Mouse (Mus musculus) thymus, adult 18-20 months (tissue): ENCODE measurements around the gene Dlg1.
"Not testable (repeated sequence)": the region's sequence is repeated elsewhere in the genome, so short reads cannot be mapped to it uniquely, and the experiment has no call there.

Experiments
- DNase-seq, 2 experiments: peaks; one replicate each; pipeline ENCODE4 v3.0.0; 2022; ENCODE audit warnings: mixed read lengths in 2 of 2

Dlg1 gene

GRCm38 (mm10) chr16:31658539-31659334 is 4.5 kb upstream of the Dlg1 start:
- DNase-seq: no peak

- no peak for DNase-seq
Observed at GRCm38 (mm10) chr16:31659453-31659852, 3.8 kb upstream of the Dlg1 start.

DNA sequence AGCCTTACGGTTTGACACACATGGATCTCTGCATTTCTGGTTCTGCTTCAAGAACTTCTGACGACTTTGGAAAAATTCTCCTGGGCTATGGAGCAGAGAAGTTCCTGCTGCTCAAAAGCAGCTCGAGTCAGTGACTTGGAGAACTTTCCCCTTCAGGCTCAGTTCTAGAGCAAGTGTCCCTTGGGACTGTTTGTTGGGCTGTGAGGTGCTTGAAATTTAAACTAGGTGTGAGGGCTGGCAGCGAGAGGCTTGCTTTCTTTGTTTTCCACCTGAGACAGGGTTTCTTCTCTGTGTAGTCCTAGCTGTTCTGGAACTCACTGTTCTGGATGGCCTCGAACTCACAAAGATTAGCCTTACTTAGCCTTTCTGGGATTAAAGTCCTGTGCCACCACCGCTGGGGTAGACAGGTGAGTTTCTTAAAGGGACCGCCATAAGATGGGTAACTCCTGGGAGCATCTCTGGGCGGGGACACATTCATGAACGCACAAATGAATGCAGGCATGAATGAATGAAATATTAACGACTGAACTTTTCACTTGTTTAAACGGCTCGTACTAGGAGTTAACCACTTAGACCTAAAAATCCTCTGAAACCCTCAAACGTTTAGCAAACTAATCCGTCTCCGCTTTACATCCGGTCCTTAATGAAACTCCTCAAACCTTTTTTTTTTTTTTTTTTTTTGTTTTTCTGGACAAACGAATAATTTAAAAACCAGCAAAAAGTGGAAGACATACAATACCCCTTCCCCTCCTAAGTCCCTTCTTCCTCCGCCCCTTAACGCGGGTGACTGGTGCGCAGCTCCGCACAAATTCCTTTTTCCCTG is 476 bp upstream of the Dlg1 start:
- DNase-seq: no peak

- peak in 1 of 2 experiments; percentile 42 for DNase-seq
Observed at GRCm38 (mm10) chr16:31664287-31664597, 999 bp downstream of the Dlg1 start.

DNA sequence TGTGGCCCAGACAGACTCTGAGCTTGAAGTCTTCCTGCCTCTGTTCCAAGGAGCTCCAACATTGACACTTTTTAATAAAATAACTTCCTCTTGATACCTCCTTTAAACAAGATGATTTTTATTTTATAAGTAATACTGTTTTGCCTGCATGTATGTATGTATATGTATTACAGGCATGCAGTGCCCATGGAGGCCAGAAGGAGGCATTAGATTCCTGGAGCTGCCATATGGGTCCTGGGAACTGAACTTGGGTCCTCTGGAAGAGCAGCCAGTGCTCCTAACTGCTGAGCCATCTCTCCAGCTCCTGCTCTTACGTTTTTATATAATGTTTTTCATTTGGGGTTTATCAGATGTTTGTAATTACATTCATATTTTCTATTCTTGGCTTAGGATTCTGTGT is 9.0 kb downstream of the Dlg1 start:
- DNase-seq: no peak

DNA sequence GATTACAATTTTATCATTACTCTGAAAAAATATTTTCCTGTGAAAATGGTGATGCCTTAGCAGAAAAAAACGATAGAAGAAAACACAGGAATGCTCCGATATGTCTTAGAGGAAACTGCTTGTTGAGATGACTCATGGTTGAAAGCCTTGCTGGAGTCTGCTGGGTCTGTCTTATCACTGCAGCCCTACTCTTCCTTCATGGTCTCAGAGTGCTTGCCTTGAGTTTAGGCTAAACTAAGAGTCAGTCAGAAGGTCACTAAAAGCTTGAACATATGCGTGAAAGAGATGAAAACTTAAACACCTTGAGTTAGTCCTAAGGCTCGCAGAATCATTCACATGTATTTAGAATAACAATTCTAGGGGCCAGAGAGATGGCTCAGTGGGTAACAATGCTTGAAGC is 14.2 kb downstream of the Dlg1 start:
- no peak for DNase-seq

DNA sequence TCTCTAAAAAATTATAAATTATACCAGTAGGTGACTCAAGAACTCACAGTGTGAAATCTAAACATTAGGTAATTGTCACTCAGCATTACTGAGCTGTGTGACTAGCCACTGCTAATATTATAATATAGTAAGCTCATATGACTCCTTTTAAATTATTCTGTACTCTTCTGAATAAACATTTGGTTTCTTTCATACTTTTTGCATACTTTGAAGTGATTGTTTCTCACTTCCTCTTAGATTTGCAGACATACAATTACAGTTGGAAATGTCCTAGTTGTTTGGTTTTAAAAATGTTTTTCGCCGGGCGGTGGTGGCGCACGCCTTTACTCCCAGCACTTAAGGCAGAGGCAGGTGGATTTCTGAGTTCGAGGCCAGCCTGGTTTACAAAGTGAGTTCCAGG is 19.0 kb downstream of the Dlg1 start:
- DNase-seq: no peak

DNA sequence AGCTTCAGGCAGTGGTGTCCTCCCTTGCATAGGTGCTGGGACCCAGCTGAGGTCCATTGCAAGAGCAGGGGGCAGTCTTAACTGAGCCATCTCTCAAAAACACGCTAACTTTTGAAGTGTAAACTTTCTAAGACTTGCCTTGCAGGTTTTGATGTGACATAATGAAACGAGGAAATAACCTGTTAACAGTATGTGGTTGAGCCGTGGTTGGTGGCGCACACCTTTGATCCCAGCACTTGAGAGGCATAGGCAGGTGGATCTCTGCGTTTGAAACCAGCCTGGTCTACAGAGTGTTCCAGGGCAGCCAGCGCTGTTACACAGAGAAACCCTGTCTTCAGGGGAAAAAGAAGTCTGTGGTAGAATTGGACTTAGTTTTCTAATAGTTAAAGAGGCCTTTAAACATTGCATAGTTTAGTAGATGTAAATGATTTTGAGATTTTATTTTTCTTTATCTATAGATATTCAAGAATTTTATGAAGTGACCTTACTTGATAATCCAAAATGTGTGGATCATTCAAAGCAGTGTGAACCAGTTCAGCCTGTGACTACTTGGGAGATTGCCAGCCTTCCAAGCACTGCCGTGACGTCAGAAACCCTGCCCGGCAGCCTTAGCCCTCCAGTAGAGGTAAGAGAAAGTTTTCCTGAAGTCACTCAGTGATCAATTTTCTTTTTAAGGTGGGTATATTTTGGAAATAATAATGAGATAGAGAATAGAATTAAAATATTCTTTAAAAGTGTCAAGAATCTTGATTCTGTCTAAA is 20.6 kb downstream of the Dlg1 start:
- no peak for DNase-seq

GRCm38 (mm10) chr16:31684771-31685170 is 21.5 kb downstream of the Dlg1 start:
- no peak for DNase-seq

DNA sequence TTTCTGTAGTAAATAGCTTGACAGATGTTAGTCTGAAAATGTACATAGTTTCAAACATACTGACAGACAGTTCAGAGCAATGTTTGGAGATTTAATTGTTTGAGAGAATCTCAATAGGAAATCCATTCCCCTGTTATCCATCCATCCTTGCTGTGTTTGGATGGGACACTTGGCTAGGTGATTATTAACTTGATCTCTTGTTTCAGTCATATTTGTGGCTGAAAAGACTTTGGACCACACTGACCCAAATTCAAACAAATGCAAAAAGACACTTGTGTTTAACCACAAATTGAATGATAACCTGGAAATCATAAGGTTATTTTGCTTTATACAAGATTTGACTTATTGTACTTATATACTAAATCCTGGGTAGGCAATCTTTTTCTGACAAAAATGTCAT is 24.5 kb downstream of the Dlg1 start:
- no peak for DNase-seq

DNA sequence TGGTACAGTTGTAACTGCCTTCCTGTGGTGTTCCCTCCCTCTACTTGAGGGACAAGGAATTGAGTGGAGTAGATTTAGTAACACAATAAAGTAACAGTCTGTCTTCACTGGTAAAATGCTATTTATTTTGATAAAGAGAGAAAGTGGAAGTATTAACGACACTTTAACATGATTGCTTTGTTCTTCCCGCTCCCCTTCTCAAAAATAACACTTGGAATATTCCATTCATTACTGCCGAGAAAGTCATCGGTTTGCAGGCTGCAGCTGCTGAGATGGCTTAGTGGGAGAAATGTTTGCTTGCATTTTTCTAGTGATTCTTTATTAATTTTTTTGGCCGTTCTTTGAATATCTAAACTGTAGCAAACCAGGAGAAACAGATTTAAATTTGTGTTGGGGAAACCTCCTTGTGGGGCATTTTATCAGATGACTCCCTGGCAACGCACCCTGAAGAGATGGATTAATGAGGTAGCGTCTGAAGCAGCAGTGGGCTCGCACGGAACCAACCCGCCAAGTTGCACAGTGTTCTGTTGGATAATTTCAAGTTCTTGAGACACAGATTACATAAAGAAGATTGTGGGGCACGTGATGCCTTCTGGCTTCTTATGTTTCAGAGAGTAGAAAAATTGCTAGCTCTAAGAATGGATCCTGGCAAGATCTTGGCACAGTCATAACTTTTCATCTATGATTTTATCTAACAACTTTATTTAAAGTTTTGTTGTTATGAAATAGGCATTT is 32.2 kb downstream of the Dlg1 start:
- no peak for DNase-seq

GRCm38 (mm10) chr16:31696367-31696766 is 33.1 kb downstream of the Dlg1 start:
- no peak for DNase-seq

DNA sequence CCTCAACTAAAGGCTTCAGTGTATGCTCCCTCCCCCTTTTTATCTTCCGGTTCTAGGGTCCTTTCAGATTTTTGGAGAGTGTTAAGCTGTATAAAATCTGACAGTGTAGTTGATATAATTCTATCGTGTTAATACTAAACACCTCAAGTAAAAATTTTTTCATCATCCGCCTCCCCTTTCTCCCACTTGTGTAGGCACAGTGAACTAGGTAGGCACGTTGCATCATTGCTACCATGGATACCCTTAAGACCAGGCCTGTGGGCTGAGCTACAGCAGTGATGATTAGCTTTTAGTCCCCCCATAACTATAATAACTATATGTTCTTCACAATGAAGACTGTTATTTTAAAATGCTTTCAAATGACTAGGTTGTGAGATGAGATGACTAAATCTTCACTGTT is 34.1 kb downstream of the Dlg1 start:
- no peak for DNase-seq

GRCm38 (mm10) chr16:31705213-31705612 is 42.0 kb downstream of the Dlg1 start:
- DNase-seq: no peak

GRCm38 (mm10) chr16:31705904-31706303 is 42.7 kb downstream of the Dlg1 start:
- no peak for DNase-seq

DNA sequence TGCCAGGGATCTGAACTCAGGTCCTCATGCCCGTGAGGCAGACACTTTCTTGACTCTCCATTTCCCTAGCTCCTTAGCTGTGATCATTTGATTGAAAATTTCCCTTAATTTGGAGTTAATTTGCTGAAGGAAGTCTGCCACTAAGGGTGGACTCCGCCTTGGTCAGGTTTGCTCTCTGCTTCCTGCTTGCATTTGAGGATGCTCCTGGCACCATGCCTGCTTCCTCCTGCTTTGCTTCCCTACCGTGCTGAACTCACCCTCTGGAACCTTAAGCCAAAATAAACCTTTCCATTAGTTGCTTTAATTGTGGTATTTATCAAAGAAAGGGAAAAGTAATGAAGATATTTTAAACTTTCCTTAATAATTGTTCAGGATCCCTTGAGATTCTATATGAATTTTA is 44.1 kb downstream of the Dlg1 start:
- no peak for DNase-seq

- DNase-seq: no peak
Observed at GRCm38 (mm10) chr16:31722991-31723390, 59.7 kb downstream of the Dlg1 start.

DNA sequence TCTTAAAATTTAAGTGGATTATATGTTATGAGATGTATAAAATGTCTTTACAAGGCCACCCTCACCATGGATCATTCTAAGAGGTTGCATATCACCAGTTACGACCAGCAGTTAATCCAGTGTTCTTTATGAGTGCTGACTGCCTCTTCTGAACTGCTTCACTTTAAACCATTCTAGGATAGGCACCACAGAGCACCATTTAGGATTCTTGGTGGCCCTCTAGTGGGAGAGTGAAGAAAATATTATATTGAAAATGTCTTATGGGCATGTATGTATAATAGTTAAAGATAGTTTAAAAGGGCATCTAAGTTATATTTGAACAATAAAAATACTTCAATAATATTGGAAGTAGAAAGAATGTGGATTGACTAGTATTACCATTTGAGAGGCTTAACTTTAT is 60.9 kb downstream of the Dlg1 start:
- DNase-seq: no peak

DNA sequence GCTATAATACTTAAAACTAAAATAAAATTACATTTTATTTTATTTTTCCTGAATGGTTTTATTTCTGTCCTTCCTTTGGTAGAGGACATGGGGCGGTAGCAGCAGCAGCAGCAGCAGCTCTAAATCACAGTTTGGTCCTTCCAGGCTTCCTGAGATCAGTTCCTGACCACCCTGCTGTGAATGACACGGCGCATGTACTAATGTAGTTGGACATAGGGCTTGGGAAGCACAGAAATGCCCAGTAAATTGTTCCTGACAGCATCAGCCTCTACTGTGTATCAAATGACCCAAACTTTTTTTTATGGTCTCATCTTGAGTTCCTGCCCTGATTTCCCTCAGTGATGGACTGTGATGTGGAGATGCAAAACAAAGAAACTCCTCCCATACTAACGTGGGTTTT is 61.6 kb downstream of the Dlg1 start:
- DNase-seq: no peak

GRCm38 (mm10) chr16:31730971-31731370 is 67.7 kb downstream of the Dlg1 start:
- DNase-seq: not testable (repeated sequence)

DNA sequence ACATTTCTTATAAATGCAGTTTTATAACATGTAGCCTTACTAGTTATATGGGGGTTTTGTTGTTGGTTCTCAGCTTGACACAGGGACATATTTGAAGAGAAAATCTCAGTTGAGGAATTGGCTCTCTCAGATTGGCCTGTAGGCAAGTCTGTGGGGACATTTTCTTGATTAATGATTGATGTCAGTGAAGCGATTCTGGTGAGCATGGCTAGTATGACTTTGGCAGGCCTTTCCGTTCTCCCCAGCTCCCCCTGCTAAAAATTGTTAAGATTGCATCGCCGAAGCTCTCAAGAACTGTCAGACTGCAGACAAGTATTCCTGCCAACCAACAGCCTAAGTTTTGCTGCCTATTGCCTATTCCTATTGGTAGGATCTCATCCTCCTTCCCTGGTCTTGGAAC is 73.8 kb downstream of the Dlg1 start:
- DNase-seq: no peak

DNA sequence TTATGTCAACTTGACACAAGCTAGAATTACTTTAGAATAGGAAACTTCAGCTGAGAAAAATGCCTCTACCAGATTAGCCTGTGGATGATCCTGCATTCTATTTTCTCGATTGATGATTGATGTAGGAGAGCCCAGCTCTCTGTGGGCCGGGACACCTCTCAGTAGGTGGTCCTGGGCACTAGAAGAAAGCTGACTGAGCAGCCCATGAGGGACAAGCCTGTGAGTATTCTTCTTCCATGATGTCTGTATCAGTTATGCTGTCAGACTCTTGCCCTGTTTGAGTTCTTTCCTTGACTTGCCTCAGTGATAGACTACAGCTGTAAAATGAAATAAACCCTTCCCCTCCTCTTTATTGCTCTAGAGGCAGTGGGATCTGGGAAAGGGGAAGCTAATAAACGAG is 74.5 kb downstream of the Dlg1 start:
- no peak for DNase-seq

DNA sequence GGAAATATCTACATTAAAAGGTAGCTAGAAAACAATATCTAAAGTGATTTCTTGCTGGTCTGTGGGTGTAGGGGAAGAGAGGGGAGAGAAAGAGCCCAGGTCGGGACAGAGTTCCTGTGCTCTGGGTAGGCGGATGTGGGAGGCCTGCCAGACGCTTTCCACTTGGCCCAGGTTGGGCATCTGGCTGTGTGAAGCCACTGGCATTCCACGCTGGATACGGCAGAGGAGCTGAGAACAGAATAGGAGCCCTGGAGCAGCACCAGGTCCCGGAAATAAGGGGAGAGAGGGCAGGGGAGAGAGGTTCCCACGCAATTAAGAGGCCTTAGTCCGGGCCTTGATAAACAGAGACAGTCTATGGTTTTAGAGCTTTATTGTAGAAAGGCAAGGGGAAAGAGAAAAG is 77.0 kb downstream of the Dlg1 start:
- DNase-seq: no peak
